Mouse (Mus musculus): ENCODE data around the gene Spef2. TPM values are rescaled to one million over a fixed set of nuclear protein-coding genes. Genes with fewer than 3 reads are reported as not detected.
"Not testable (repeated sequence)": the region's sequence is repeated elsewhere in the genome, so short reads cannot be mapped to it uniquely, and the experiment has no call there.

Spef2 gene
- polyA plus RNA-seq, 1 experiment from 2014 or later, result 0.27 TPM

DNA sequence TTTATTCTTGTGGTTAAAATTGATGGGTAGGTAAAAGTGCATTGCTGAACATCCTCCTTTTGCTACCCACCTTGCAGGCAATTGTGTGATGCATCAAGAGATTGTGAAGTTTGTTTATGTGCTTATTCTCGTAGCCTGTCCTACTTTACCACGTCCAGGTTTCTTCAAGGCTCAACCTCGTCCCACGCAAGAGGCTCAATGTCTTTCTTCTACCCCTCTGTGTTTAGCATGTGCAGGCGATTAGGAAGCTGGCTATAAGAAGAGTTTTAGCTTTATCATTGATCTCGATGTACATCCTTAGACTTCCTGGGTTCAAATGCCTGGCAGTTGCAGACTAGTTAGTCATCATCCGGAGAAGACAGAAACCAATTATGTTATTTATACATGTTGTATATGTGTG, 176.0 kb downstream of the Spef2 start:
- WGBS, result 90% methylated on average over 7 of the region's 7 CpGs
- no peak overlapping the region for H3K4me2 ChIP-seq (replicated peaks)
- ATAC-seq (ENCODE audit: low FRiP score, low read depth), result no peak

DNA sequence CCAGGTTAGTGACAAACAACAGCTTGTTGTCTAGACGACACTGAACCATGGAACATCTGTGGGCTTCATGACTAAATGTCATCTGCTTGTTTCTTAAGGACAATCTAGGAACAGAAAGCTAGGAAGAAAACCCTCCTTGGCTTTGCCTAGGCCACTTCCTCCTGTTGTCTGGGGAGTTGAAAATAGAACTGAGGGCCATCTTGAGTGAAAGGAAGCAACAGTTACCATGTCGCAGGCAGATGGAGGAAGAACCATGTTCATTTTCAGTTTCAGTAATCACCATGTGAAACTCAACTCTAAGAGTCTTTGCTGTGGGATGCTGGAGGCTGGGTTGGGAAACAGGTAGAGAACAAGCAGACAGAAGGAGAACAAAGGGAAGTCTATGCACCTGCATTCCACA, 176.8 kb downstream of the Spef2 start:
- WGBS, result 70% methylated on average over 2 of the region's 2 CpGs
- Histone ChIP-seq H3K9me3 (no peaks in the 10 kb centered on the region), H3K4me2 (replicated peaks) (no peak overlapping the region), H3K9ac (replicated peaks) (no peak overlapping the region), H3K4me3 (no peak overlapping the region), H3K4me1 (no peaks in the 10 kb centered on the region), H3K27me3 (no peaks in the 10 kb centered on the region), H3K36me3 (no peaks in the 10 kb centered on the region), H3K27ac (replicated peaks) (no peak overlapping the region)
- ATAC-seq (ENCODE audit: low FRiP score, low read depth), result no peak

More for the DNA sequence above, 176.0 kb downstream of the Spef2 start:
- Histone ChIP-seq H3K9me3 (no peaks in the 10 kb centered on the region), H3K4me3 (no peak overlapping the region), H3K4me1 (no peaks in the 10 kb centered on the region), H3K27me3 (no peaks in the 10 kb centered on the region), H3K27ac (replicated peaks) (no peak overlapping the region), H3K36me3 (no peaks in the 10 kb centered on the region), H3K9ac (replicated peaks) (no peak overlapping the region)

DNA sequence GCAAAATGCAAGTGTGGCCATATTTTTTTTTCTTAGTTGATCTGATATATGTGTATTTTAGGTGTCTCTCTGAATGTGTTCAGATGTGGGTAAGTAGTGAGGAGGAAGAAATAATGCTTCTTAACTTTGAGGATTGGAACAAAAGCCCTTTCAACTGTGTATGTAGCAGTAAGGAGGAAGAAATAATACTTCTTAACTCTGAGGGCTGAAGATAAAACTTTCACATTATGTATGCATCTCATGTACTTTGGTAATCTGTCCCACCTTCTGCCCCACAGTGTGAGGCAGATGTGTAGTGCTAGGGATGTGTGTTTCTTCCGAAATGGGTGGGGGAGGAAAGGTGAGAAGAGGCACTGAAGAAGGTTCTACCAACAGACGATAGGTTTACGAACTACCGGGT, 181.4 kb downstream of the Spef2 start:
- Histone ChIP-seq H3K36me3 (no peaks in the 10 kb centered on the region), H3K4me3 (no peak overlapping the region), H3K27me3 (no peaks in the 10 kb centered on the region), H3K9me3 (no peaks in the 10 kb centered on the region), H3K4me1 (no peaks in the 10 kb centered on the region), H3K4me2 (replicated peaks) (no peak overlapping the region), H3K27ac (replicated peaks) (no peak overlapping the region), H3K9ac (replicated peaks) (no peak overlapping the region)
- no peak for ATAC-seq (ENCODE audit: low FRiP score, low read depth)
- 95% methylated on average over 4 of the region's 4 CpGs for WGBS

DNA sequence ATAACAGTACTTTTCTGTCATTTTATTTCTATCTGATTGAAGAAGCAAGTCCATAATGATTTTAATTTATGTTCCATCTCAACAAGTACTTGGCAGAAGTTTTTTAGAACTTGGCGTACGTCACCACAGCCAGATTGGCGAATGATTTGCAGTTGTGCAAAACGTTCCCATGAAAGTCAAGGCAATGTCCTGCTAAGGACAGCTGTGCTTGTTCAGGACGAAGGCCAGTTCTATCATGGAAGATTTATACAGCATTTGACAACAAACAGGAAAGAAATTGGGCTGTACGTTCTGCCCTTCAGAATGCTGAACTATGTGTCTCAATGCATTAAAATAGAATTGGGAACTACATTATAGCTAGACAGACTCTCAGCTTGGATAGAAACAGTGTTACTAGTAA, 183.3 kb downstream of the Spef2 start:
- H3K27ac ChIP-seq (replicated peaks), result no peak overlapping the region
- H3K9ac ChIP-seq (replicated peaks), result no peak overlapping the region
- WGBS, result 90% methylated on average over 6 of the region's 6 CpGs
- H3K9me3 ChIP-seq, result no peaks in the 10 kb centered on the region
- no peaks in the 10 kb centered on the region for H3K27me3 ChIP-seq
- no peaks in the 10 kb centered on the region for H3K36me3 ChIP-seq
- ATAC-seq (ENCODE audit: low FRiP score, low read depth), result no peak
- H3K4me1 ChIP-seq, result no peaks in the 10 kb centered on the region
- H3K4me3 ChIP-seq, result no peak overlapping the region
- no peak overlapping the region for H3K4me2 ChIP-seq (replicated peaks)

DNA sequence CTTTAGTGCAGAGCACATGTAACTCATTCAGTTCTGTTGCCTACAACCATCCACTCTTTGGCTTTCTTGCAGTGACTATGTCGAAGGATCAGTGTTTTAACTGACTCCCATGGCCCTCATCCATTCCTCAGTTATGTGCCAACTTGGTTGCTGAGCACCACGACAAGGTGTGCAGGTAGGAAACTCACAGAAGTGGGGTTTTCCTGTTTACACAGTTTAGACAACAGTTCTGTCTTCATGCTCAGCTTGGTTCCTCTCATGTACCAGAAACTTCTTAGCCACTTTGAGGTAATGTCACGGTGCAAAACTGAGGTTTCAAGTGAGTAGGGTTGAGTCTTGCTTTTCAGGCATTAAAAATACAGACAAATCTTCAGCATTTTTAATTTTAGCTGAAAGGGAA, 184.5 kb downstream of the Spef2 start:
- no peak overlapping the region for H3K4me3 ChIP-seq
- 77% methylated on average over 3 of the region's 3 CpGs for WGBS
- no peak overlapping the region for H3K9ac ChIP-seq (replicated peaks)
- H3K4me2 ChIP-seq (replicated peaks), result no peak overlapping the region
- no peak overlapping the region for H3K27ac ChIP-seq (replicated peaks)
- no peaks in the 10 kb centered on the region for H3K4me1 ChIP-seq
- no peaks in the 10 kb centered on the region for H3K36me3 ChIP-seq
- no peaks in the 10 kb centered on the region for H3K27me3 ChIP-seq
- H3K9me3 ChIP-seq, result no peaks in the 10 kb centered on the region
- no peak for ATAC-seq (ENCODE audit: low FRiP score, low read depth)

DNA sequence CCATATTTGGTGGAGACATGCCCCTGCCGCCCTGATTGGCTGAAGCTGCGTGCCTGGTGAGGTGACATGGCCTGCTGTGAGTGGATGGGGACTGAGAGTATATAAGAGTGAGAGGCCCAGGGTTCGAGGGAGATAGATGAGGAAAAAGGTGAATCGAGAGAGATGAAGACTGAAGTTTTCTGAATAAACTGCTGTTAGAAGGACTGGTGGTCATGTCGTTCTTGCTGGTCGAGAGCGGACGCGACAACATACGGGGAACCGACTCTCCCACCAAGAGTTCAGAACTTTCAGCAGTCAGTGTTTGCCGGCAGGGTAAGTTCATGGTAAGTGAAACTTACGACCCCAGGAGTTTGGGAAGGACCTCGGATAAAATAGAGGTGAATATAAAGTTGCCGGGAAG, 191.4 kb downstream of the Spef2 start:
- not testable (repeated sequence) for H3K4me1 ChIP-seq; H3K36me3 ChIP-seq; ATAC-seq (ENCODE audit: low FRiP score, low read depth); H3K9me3 ChIP-seq; H3K4me2 ChIP-seq (replicated peaks); H3K27ac ChIP-seq (replicated peaks); H3K4me3 ChIP-seq; H3K9ac ChIP-seq (replicated peaks); H3K27me3 ChIP-seq
- WGBS, result 90% methylated on average over 15 of the region's 15 CpGs

DNA sequence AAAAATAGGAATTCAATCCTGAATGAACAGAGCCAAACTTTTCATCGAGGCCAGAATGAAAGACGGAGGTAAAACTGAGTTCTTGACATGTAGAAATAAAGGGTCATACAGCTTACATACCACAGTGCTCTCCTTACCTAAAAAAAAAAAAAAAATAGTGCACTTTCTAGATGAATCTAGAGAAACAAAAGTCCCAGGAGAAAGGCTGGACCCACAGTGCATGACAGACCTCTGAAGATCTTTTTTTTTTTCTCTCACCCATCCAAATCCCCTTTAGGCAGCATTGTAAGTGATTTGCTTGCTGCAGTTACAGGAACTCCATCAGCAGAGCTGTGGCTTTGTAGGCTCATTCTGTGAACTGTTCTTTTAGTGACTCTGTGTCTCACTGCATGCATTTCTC, 199.7 kb downstream of the Spef2 start:
- Histone ChIP-seq H3K27me3 (no peaks in the 10 kb centered on the region), H3K36me3 (no peaks in the 10 kb centered on the region), H3K9me3 (no peaks in the 10 kb centered on the region), H3K27ac (replicated peaks) (no peak overlapping the region), H3K4me3 (no peak overlapping the region), H3K4me1 (no peaks in the 10 kb centered on the region), H3K4me2 (replicated peaks) (no peak overlapping the region), H3K9ac (replicated peaks) (no peak overlapping the region)
- ATAC-seq (ENCODE audit: low FRiP score, low read depth), result no peak
- 76% methylated on average over 2 of the region's 2 CpGs for WGBS

DNA sequence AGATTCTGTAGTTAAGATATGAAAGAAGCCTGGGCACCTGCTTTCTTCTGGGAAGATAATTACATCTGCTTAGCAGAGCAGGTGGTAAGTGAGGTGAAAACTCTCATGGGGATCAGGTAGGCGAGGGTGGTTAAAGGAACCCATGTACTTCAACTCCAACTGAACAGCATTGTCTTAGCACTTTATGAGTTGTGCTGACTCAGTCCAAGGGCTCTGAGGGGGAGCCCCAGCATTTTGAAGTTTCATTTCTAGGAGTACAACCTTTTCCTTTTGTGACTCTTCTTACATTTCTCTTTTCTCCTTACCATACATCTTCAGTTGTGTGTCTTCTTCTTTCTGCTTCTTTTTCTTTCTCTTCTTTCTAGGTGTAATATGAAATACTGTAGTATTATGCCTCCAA, 213.5 kb downstream of the Spef2 start:
- Histone ChIP-seq H3K9ac (replicated peaks) (no peak overlapping the region), H3K36me3 (no peaks in the 10 kb centered on the region), H3K27ac (replicated peaks) (no peak overlapping the region), H3K4me2 (replicated peaks) (no peak overlapping the region), H3K27me3 (no peaks in the 10 kb centered on the region), H3K4me3 (no peak overlapping the region), H3K9me3 (no peaks in the 10 kb centered on the region), H3K4me1 (no peaks in the 10 kb centered on the region)
- ATAC-seq (ENCODE audit: low FRiP score, low read depth), result no peak
- 84% methylated on average over 1 of the region's 1 CpGs for WGBS

DNA sequence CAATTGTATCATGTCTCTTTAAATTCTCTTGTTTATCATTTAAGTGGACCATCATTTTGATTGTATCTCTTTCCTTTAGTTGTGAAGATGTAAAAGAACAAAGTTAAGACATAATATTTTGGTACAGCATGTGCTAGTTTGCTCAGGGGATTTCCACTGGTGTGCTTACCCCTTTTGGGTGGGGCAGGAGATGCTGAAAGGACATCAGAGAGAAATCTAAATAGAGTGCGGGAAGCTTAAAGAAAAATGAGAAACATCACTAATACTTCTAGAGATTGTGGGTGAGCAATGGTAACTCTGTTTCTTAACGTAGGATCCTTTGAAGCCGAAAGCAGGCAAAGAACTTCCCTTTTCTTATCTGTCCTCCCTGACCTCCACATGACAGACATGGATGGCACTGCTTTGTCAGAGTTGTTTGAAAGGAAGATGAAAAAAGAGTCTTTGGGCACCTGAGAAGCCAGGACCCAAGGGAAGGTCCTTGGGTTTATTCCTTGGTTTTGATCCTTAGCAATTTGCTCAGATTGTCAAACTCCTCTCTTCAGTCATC, 215.2 kb downstream of the Spef2 start:
- no peak overlapping the region for H3K4me2 ChIP-seq (replicated peaks)
- H3K27ac ChIP-seq (replicated peaks), result no peak overlapping the region
- H3K9me3 ChIP-seq, result no peaks in the 10 kb centered on the region
- no peaks in the 10 kb centered on the region for H3K4me1 ChIP-seq
- no peaks in the 10 kb centered on the region for H3K27me3 ChIP-seq
- no peak overlapping the region for H3K4me3 ChIP-seq
- no peak for ATAC-seq (ENCODE audit: low FRiP score, low read depth)
- no peak overlapping the region for H3K9ac ChIP-seq (replicated peaks)
- H3K36me3 ChIP-seq, result no peaks in the 10 kb centered on the region
- 88% methylated on average over 3 of the region's 3 CpGs for WGBS

DNA sequence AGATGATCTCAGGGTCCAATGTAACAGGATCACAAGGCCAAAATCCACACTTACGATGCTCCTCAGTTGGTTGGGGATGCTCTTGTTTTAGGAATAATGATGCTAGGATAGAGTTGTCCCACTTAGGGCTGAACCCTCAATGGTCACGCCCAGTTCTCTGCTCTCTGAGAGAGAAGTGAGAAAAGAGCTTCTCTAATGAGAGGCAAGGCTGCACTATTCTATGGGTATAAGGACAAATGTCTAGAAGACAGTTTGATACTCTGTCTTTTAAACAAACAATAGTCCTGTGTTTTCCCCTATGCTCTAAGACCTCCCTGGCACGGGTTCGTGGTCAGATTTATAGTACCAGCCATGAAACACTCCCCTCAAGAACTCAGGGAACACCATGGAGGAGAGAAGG, 218.6 kb downstream of the Spef2 start, which contains the start of gene Il7r:
TSS of gene Il7r (minus strand) at position 101 of the 400 bp plus-strand sequence.
- Histone ChIP-seq H3K9ac (replicated peaks) (no peak within 1 kb of the TSS), H3K4me2 (replicated peaks) (no peak within 1 kb of the TSS), H3K27ac (replicated peaks) (no peak within 1 kb of the TSS), H3K36me3 (no peaks in the 10 kb centered on the region), H3K9me3 (no peaks in the 10 kb centered on the region), H3K4me1 (no peaks in the 10 kb centered on the region), H3K27me3 (no peaks in the 10 kb centered on the region), H3K4me3 (no peak within 1 kb of the TSS)
- no peak for ATAC-seq (ENCODE audit: low FRiP score, low read depth)
- WGBS, result 91% methylated on average over 4 of the region's 4 CpGs

DNA sequence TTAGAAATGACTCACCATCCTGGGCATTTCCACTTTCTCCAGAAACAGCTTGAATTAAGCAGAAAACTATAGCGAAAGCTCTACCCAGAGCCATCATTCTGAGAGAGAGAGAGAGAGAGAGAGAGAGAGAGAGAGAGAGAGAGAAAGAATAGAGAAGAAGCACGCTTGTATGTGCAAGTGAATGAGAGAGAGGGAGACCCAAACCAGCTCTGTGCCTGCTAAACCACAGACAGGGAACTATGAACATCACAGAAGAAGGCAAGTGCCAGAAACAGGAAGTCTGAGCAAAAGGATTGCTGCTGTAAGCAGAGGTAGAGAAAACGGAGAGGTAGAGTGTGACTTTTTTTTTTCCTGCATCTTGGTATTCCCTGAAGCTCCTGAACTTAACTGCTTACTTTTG, 219.0 kb downstream of the Spef2 start:
- Histone ChIP-seq H3K4me3 (no peak overlapping the region), H3K4me1 (no peaks in the 10 kb centered on the region), H3K27ac (replicated peaks) (no peak overlapping the region), H3K9me3 (no peaks in the 10 kb centered on the region), H3K27me3 (no peaks in the 10 kb centered on the region), H3K4me2 (replicated peaks) (no peak overlapping the region), H3K36me3 (no peaks in the 10 kb centered on the region), H3K9ac (replicated peaks) (no peak overlapping the region)
- WGBS, result 74% methylated on average over 3 of the region's 3 CpGs
- ATAC-seq (ENCODE audit: low FRiP score, low read depth), result no peak
